Comparison of ENCODE assay signal across 30 mouse cellular contexts in genomic region chr8:72324708-72325107, GRCm38 (mm10). TPM values are rescaled to one million over a fixed set of nuclear protein-coding genes. Genes with fewer than 3 reads are reported as not detected.
DNase-seq lines count a peak whose midpoint lies in the region; ATAC-seq and TF ChIP-seq lines count a peak whose summit lies in the region.
"Had no signal": no experiment of that assay in that cellular context is flagged by ENCODE, and none has a peak within 500 bp of the region (broad histone marks: within the 10 kb centered on the region; RNA-seq: fewer than 3 reads in every experiment).

No protein-coding gene starts in this region.

- H3K27ac ChIP-seq in heart, postnatal 0 days (ENCODE audit: low read depth), result no peak overlapping the region
- H3K27ac ChIP-seq in heart, embryonic 11.5 days (ENCODE audit: low read depth, low read length), result no peak overlapping the region
- peak overlapping the region; percentile 56; the same call in 1 of the 2 replicates for H3K27ac ChIP-seq in spleen, adult 2 months (ENCODE audit: insufficient read depth, low read length)
- H3K27ac ChIP-seq: forebrain, embryonic 12.5 days; hindbrain, embryonic 13.5 days; kidney, embryonic 15.5 days; liver, embryonic 12.5 days; midbrain, embryonic 10.5 days; midbrain, embryonic 15.5 days; neural tube, embryonic 12.5 days; stomach, embryonic 15.5 days had no signal

- H3K4me1 ChIP-seq in heart, postnatal 0 days (ENCODE audit: control insufficient read depth, insufficient read depth), result peaks cover 25% of the 10 kb centered on the region
- H3K4me1 ChIP-seq in heart, embryonic 11.5 days (ENCODE audit: control insufficient read depth, insufficient read depth, low read length), result peaks cover 18% of the 10 kb centered on the region; the same call in 1 of the 2 replicates
- H3K4me1 ChIP-seq in spleen, adult 2 months (ENCODE audit: control insufficient read depth, insufficient read depth, insufficient read length), result peaks cover 10% of the 10 kb centered on the region

- peaks cover 6% of the 10 kb centered on the region; the same call in 1 of the 2 replicates for H3K36me3 ChIP-seq in heart, postnatal 0 days (replicated peaks; ENCODE audit: control insufficient read depth, insufficient read depth, low read length)
- H3K36me3 ChIP-seq in heart, embryonic 11.5 days (ENCODE audit: control insufficient read depth, insufficient read depth, low read length), result no peaks in the 10 kb centered on the region
- H3K36me3 ChIP-seq in spleen, adult 2 months (ENCODE audit: control insufficient read depth, insufficient read depth, low read length), result peaks cover 34% of the 10 kb centered on the region
- H3K36me3 ChIP-seq: forebrain, embryonic 12.5 days; hindbrain, embryonic 13.5 days; kidney, embryonic 15.5 days; liver, embryonic 12.5 days; midbrain, embryonic 10.5 days; midbrain, embryonic 15.5 days; neural tube, embryonic 12.5 days; stomach, embryonic 15.5 days had no signal

- 67% methylated on average over 2 of the region's 2 CpGs for WGBS in heart, postnatal 0 days
- WGBS in heart, embryonic 11.5 days (ENCODE audit: insufficient replicate concordance), result 72% methylated on average over 2 of the region's 2 CpGs
- WGBS in spleen, adult 2 months, result 88% methylated on average over 2 of the region's 2 CpGs

- no peak for TF ChIP-seq POLR2A in spleen, adult 2 months (IDR thresholded peaks at IDR 0.05; ENCODE audit: low read depth, low read length)

- no peak overlapping the region for H3K4me2 ChIP-seq in heart, postnatal 0 days (ENCODE audit: low read depth, low read length)
- no peak overlapping the region for H3K4me2 ChIP-seq in heart, embryonic 11.5 days
- H3K4me2 ChIP-seq: forebrain, embryonic 12.5 days; heart, embryonic 12.5 days; hindbrain, embryonic 13.5 days; kidney, embryonic 15.5 days; liver, embryonic 12.5 days; midbrain, embryonic 15.5 days; neural tube, embryonic 12.5 days; stomach, embryonic 15.5 days had no signal

- TF ChIP-seq EP300 in heart, postnatal 0 days (IDR thresholded peaks at IDR 0.05; ENCODE audit: low read depth), result no peak

- H3K9ac ChIP-seq in heart, postnatal 0 days (replicated peaks; ENCODE audit: low read depth, low read length), result no peak overlapping the region
- no peak overlapping the region for H3K9ac ChIP-seq in heart, embryonic 11.5 days (ENCODE audit: low read depth, low read length)
- H3K9ac ChIP-seq: forebrain, embryonic 12.5 days; forebrain, postnatal 0 days; heart, embryonic 12.5 days; hindbrain, embryonic 13.5 days; kidney, embryonic 15.5 days; liver, embryonic 12.5 days; liver, postnatal 0 days; midbrain, embryonic 15.5 days; neural tube, embryonic 12.5 days; stomach, embryonic 15.5 days had no signal

- ATAC-seq in heart, postnatal 0 days (ENCODE audit: insufficient read depth, low read depth), result peak; percentile 18; the same call in 1 of the 2 replicates
- ATAC-seq in heart, embryonic 11.5 days (replicated peaks; ENCODE audit: insufficient number of reproducible peaks, low FRiP score, low TSS enrichment), result no peak
- ATAC-seq: activated CD4-positive, CD25-positive, alpha-beta regulatory T cell, adult 4 months; forebrain, postnatal 0 days; liver, embryonic 12.5 days; liver, postnatal 0 days; midbrain, embryonic 15.5 days had no signal

- TF ChIP-seq CTCF in heart, postnatal 0 days (IDR thresholded peaks at IDR 0.05; ENCODE audit: low read depth), result no peak
- no peak for TF ChIP-seq CTCF in spleen, adult 2 months (IDR thresholded peaks at IDR 0.05; ENCODE audit: extremely low read depth, insufficient read depth, insufficient read length, insufficient replicate concordance)

- H3K4me3 ChIP-seq in heart, postnatal 0 days (ENCODE audit: low read depth, low read length), result no peak overlapping the region
- no peak overlapping the region for H3K4me3 ChIP-seq in heart, embryonic 11.5 days (ENCODE audit: low read depth, low read length)
- no peak overlapping the region for H3K4me3 ChIP-seq in spleen, adult 2 months (ENCODE audit: extremely low read depth, insufficient read depth, insufficient read length)
- H3K4me3 ChIP-seq: erythroblast, embryonic 14.5 days; forebrain, embryonic 12.5 days; heart, embryonic 12.5 days; hindbrain, embryonic 13.5 days; kidney, embryonic 15.5 days; liver, embryonic 12.5 days; midbrain, embryonic 10.5 days; midbrain, embryonic 15.5 days; neural tube, embryonic 12.5 days; stomach, embryonic 15.5 days had no signal

- no peaks in the 10 kb centered on the region for H3K9me3 ChIP-seq in heart, postnatal 0 days (replicated peaks; ENCODE audit: control insufficient read depth, low read length)
- H3K9me3 ChIP-seq in heart, embryonic 11.5 days (replicated peaks; ENCODE audit: control insufficient read depth, low read length), result no peaks in the 10 kb centered on the region
- H3K9me3 ChIP-seq: forebrain, embryonic 12.5 days; heart, embryonic 12.5 days; hindbrain, embryonic 13.5 days; kidney, embryonic 15.5 days; liver, embryonic 12.5 days; midbrain, embryonic 10.5 days; midbrain, embryonic 15.5 days; neural tube, embryonic 12.5 days; stomach, embryonic 15.5 days had no signal

- no peaks in the 10 kb centered on the region for H3K27me3 ChIP-seq in heart, postnatal 0 days (ENCODE audit: control insufficient read depth, insufficient read depth, low read length)
- H3K27me3 ChIP-seq in heart, embryonic 11.5 days (ENCODE audit: control insufficient read depth, insufficient read depth, low read length), result peaks cover 16% of the 10 kb centered on the region
- H3K27me3 ChIP-seq in spleen, adult 2 months (ENCODE audit: control insufficient read depth, insufficient read depth, low read length), result no peaks in the 10 kb centered on the region

- no peak for DNase-seq in heart, postnatal 0 days (ENCODE audit: low spot score)
- no peak for DNase-seq in spleen, adult 2 months (ENCODE audit: low read depth in 1 of 2, low spot score in 2 of 2)
- no peak for DNase-seq in spleen, postnatal 36 days (ENCODE audit: low spot score in 2 of 2)
- peak; percentile 36 for DNase-seq in induced T-regulatory cell, adult 2 months (ENCODE audit: low read depth)
- no peak for DNase-seq in layer of hippocampus, adult 11-12 months (ENCODE audit: low spot score)
- DNase-seq: adrenal gland, adult 2 months; adrenal gland, postnatal 36 days; cerebellum, adult 2 months; cerebellum, postnatal 14 days; forebrain, postnatal 0 days; gastrocnemius, postnatal 10 days; kidney, adult 11 months; kidney, postnatal 36 days; layer of hippocampus, postnatal 36 days; left cerebral cortex, postnatal 4 days; liver, postnatal 0 days; lung, postnatal 14 days; right cerebral cortex, postnatal 4 days had no signal

RNA-seq across cellular contexts. Expression of gene Klf2, which starts 5.9 kb away (rescaled TPM):
- total RNA-seq in heart, postnatal 0 days (2014; rRNA removed; ENCODE audit: low replicate concordance), result 21.9 and 32.9 TPM in 2 replicates
- polyA plus RNA-seq in heart, postnatal 0 days (2015; fragmentation: Nextera tagmentation; extraction: Ambion mirVana), result 17.7 and 21.3 TPM in 2 replicates
- 16.7 and 17.7 TPM in 2 replicates for polyA plus RNA-seq in heart, embryonic 11.5 days (2014; fragmentation: Nextera tagmentation; extraction: Ambion mirVana)
- 219 and 378 TPM in 2 replicates for polyA plus RNA-seq in spleen, adult 2 months (2012; rRNA removed)

RNA-seq across cellular contexts. Expression of gene Gm10282, which starts 19.6 kb away (rescaled TPM):
- total RNA-seq in heart, postnatal 0 days (2014; rRNA removed; ENCODE audit: low replicate concordance), result 0.15 and 3.0 TPM in 2 replicates
- 8.4 and 10.0 TPM in 2 replicates for polyA plus RNA-seq in heart, postnatal 0 days (2015; fragmentation: Nextera tagmentation; extraction: Ambion mirVana)
- polyA plus RNA-seq in heart, embryonic 11.5 days (2014; fragmentation: Nextera tagmentation; extraction: Ambion mirVana), result 22.5 and 25.2 TPM in 2 replicates
- polyA plus RNA-seq in spleen, adult 2 months (2012; rRNA removed), result 1.4 and 1.7 TPM in 2 replicates
